Mouse (Mus musculus): ENCODE data around the gene Tax1bp3. TPM values are rescaled to one million over a fixed set of nuclear protein-coding genes. Genes with fewer than 3 reads are reported as not detected.

Tax1bp3 gene
- total RNA-seq, 2 experiments from 2014 or later = 9.3 to 10.5 TPM

- intact Hi-C loops (cut with DNase I) = loop anchor here (2.0 kb wide), 1 partner anchor 30 kb away; the partner anchor contains the start of gene Haspin
- DNase-seq = peak in 1 of 2 experiments; percentile 38
These were observed 7.7 kb upstream of the Tax1bp3 start for GRCm38 (mm10) chr11:73169231-73169630.

GRCm38 (mm10) chr11:73172186-73172585 lies 4.7 kb upstream of the Tax1bp3 start:
- intact Hi-C loops (cut with DNase I) = no loop called here
- peak in 1 of 2 experiments; percentile 34 for DNase-seq

- intact Hi-C loops (cut with DNase I) = no loop called here
- no peak for DNase-seq
These were observed 1.3 kb upstream of the Tax1bp3 start for GRCm38 (mm10) chr11:73175612-73176011.

GRCm38 (mm10) chr11:73176186-73176585 lies 697 bp upstream of the Tax1bp3 start:
- intact Hi-C loops (cut with DNase I) = no loop called here
- DNase-seq = peak in 1 of 2 experiments; percentile 37

- intact Hi-C loops (cut with DNase I) = no loop called here
- DNase-seq = peak; percentile 70 to 74
These were observed 609 bp downstream of the Tax1bp3 start for GRCm38 (mm10) chr11:73177509-73177875.

GRCm38 (mm10) chr11:73177895-73178294 lies 1.0 kb downstream of the Tax1bp3 start:
- intact Hi-C loops (cut with DNase I) = no loop called here
- no peak for DNase-seq

- no peak for DNase-seq
- intact Hi-C loops (cut with DNase I) = no loop called here
These were observed 9.2 kb downstream of the Tax1bp3 start for GRCm38 (mm10) chr11:73185872-73186615.

GRCm38 (mm10) chr11:73187231-73187630 lies 10.3 kb downstream of the Tax1bp3 start:
- intact Hi-C loops (cut with DNase I) = no loop called here
- DNase-seq = no peak

- intact Hi-C loops (cut with DNase I) = no loop called here
These were observed 16.2 kb downstream of the Tax1bp3 start for GRCm38 (mm10) chr11:73193047-73193446.

GRCm38 (mm10) chr11:73194444-73194843 lies 17.6 kb downstream of the Tax1bp3 start:
- intact Hi-C loops (cut with DNase I) = no loop called here

More at GRCm38 (mm10) chr11:73193047-73193446, 16.2 kb downstream of the Tax1bp3 start:
- no peak for DNase-seq

GRCm38 (mm10) chr11:73198190-73198589 lies 21.3 kb downstream of the Tax1bp3 start:
- DNase-seq = no peak
- intact Hi-C loops (cut with DNase I) = no loop called here

More at GRCm38 (mm10) chr11:73194444-73194843, 17.6 kb downstream of the Tax1bp3 start:
- no peak for DNase-seq

GRCm38 (mm10) chr11:73198603-73199229 lies 21.8 kb downstream of the Tax1bp3 start, which contains the start of gene Ctns:
TSS of gene Ctns (minus strand) at chr11:73199042.
- DNase-seq = peak in 1 of 2 experiments; percentile 66
- intact Hi-C loops (cut with DNase I) = no loop called here

- intact Hi-C loops (cut with DNase I) = no loop called here
- DNase-seq = peak; percentile 91 to 93
These were observed 22.4 kb downstream of the Tax1bp3 start, which contains the start of gene Shpk for GRCm38 (mm10) chr11:73199230-73199712. TSS of gene Shpk (plus strand) at chr11:73199460.

GRCm38 (mm10) chr11:73199879-73200278 lies 23.0 kb downstream of the Tax1bp3 start:
- intact Hi-C loops (cut with DNase I) = no loop called here
- DNase-seq = no peak

- intact Hi-C loops (cut with DNase I) = no loop called here
- DNase-seq = no peak
These were observed 24.1 kb downstream of the Tax1bp3 start for GRCm38 (mm10) chr11:73201021-73201420.

GRCm38 (mm10) chr11:73201597-73201996 lies 24.7 kb downstream of the Tax1bp3 start:
- intact Hi-C loops (cut with DNase I) = no loop called here
- no peak for DNase-seq

- DNase-seq = no peak
- intact Hi-C loops (cut with DNase I) = no loop called here
These were observed 27.0 kb downstream of the Tax1bp3 start for GRCm38 (mm10) chr11:73203895-73204294.

- DNase-seq = no peak
- intact Hi-C loops (cut with DNase I) = no loop called here
These were observed 28.3 kb downstream of the Tax1bp3 start for GRCm38 (mm10) chr11:73205194-73205593.

- DNase-seq = no peak
- intact Hi-C loops (cut with DNase I) = no loop called here
These were observed 30.7 kb downstream of the Tax1bp3 start for GRCm38 (mm10) chr11:73207621-73208020.

GRCm38 (mm10) chr11:73213956-73214355 lies 37.1 kb downstream of the Tax1bp3 start:
- no peak for DNase-seq

GRCm38 (mm10) chr11:73219671-73220070 lies 42.8 kb downstream of the Tax1bp3 start:
- intact Hi-C loops (cut with DNase I) = no loop called here
- DNase-seq = no peak

More at GRCm38 (mm10) chr11:73213956-73214355, 37.1 kb downstream of the Tax1bp3 start:
- intact Hi-C loops (cut with DNase I) = no loop called here
